Mouse (Mus musculus) liver, postnatal 0 days (tissue): ENCODE data around the gene Rplp2.

Experiments used
- CTCF ChIP-seq: sonication (generic); IDR thresholded peaks from 2 replicates; pipeline ENCODE4 v1.5.1; 2016; ENCODE audit warnings: antibody characterized with exemption, low read depth
- EP300 ChIP-seq: IDR thresholded peaks from 2 replicates; pipeline ENCODE4 v1.6.1; 2016; ENCODE audit warnings: antibody characterized with exemption, low read depth, mild to moderate bottlenecking

DNA sequence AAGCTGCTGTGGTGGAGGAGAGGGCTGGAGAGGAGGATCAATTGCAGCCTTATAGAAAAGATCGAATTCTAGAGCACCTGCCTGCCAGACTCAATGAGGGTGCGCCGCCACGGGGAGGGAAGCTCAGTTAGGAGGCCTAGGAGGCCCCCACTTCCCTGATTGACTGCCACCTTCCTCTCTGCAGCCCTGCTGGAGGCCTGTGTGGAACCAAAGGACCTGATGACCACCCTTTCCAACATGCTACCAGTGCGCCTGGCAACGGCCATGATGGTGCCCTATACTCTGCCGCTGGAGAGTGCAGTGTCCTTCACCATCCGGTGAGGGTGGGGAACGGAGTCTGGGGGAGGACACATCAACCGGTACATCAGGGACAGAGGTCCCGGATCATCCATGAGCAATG lies 11.5 kb downstream of the Rplp2 start:
- TF ChIP-seq CTCF (no peak), EP300 (no peak)
